In genomic region chr19:32905901-32906431, GRCm38 (mm10) we compare ENCODE assay signal across 8 mouse cellular contexts.
DNase-seq lines count a peak whose midpoint lies in the region; ATAC-seq lines count a peak whose summit lies in the region.

No protein-coding gene starts in this region.

- peak overlapping the region; percentile 15; the same call in 1 of the 2 replicates for H3K27ac ChIP-seq in heart, embryonic 15.5 days
- peak overlapping the region; percentile 64 for H3K27ac ChIP-seq in macrophage

- no peaks in the 10 kb centered on the region for H3K27me3 ChIP-seq in heart, embryonic 15.5 days

- H3K79me2 ChIP-seq in macrophage (ENCODE audit: inconsistent target), result no peaks in the 10 kb centered on the region

- H3K4me1 ChIP-seq in heart, embryonic 15.5 days (replicated peaks), result peaks cover 22% of the 10 kb centered on the region

- no peaks in the 10 kb centered on the region for H3K36me3 ChIP-seq in heart, embryonic 15.5 days
- H3K36me3 ChIP-seq in macrophage (ENCODE audit: inconsistent target), result no peaks in the 10 kb centered on the region

- no peak for ATAC-seq in heart, embryonic 15.5 days (replicated peaks; ENCODE audit: insufficient number of reproducible peaks, insufficient read depth, low FRiP score, low read depth)

- H3K4me3 ChIP-seq in heart, embryonic 15.5 days, result no peak overlapping the region
- no peak overlapping the region for H3K4me3 ChIP-seq in macrophage (ENCODE audit: inconsistent target)

- 14% methylated on average over 8 of the region's 8 CpGs for WGBS in heart, embryonic 15.5 days
- WGBS in macrophage (ENCODE audit: missing documents), result 0% methylated on average over 8 of the region's 8 CpGs

- H3K4me2 ChIP-seq in heart, embryonic 15.5 days, result peak overlapping the region; percentile 16

- peak; percentile 31 for DNase-seq in ovary, postnatal 36 days (ENCODE audit: low spot score)
- DNase-seq in ovary, postnatal 14 days (ENCODE audit: low spot score), result no peak
- no peak for DNase-seq in adrenal gland, adult 18-20 months (ENCODE audit: low spot score in 2 of 2)
- DNase-seq in layer of hippocampus, adult 11-12 months (ENCODE audit: low spot score), result no peak
- DNase-seq in kidney, adult 11 months, result no peak
- no peak for DNase-seq in right cerebral cortex, postnatal 14 days

- no peak overlapping the region for H3K9ac ChIP-seq in heart, embryonic 15.5 days

- H3K9me3 ChIP-seq in heart, embryonic 15.5 days (replicated peaks), result no peaks in the 10 kb centered on the region
